Mouse (Mus musculus) ovary, adult 18-20 months (tissue): ENCODE data around the gene Kif2c.

Experiments used
- DNase-seq: peaks from one replicate; pipeline ENCODE4 v3.0.0; 2022; ENCODE audit warnings: low spot score, mixed read lengths

The Kif2c gene

DNA sequence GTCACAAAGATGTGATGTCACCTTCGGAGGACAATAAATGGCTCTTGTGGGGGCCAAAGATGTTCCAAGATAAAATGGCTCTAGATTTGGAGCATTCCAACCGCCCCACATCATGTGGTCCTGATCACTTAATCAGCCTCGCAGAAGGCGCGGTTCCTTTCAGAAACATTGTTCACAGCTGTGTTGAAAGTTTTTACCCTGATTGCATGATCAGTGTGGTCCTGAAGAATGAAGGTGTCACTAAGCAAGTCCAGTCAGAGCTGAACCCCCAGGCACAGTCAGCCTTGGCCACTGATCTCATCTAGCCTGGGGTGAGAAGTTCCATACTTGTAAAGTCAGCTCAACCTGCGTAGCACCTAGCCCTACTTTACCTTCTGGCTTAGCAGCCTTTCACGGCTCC lies 64.5 kb downstream of the Kif2c start:
- DNase-seq: no peak

DNA sequence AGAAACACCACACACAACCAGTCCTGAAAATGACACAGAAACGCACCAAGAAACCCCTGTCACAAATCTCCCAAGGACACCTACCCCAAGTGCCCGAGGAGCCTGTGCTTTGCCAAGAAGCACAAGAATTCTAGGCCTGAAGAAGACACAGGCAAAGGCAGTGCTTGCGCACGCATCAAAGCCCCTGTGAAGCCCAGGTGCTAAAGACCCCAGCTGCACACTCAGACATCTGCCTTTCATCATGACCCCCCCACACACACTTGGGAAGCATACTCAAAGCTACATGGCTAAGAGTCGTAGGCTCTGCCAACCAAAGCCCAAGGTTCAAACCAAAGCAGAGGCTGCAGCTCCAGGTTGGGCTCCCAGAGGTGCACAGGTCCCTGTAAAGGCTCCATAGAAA lies 66.8 kb downstream of the Kif2c start:
- DNase-seq: no peak

DNA sequence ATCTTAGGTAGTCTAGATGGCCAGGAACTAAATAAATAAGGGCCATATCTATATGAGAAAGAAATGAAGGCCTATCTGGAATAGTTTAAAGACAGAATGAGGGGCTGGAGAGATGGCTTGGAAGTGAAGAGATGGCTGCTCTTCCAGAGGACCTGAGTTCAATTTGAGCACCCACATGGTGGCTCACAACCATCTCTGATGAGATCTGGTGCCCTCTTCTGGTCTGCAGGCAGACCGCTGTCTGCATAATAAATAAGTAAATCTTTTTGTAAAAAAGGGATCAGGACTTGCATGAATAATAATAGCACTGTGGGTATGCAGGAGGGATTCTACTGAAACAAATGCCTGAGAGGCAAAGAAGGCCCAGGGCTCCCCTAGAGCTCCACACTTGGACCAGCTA lies 69.2 kb downstream of the Kif2c start:
- DNase-seq: no peak

DNA sequence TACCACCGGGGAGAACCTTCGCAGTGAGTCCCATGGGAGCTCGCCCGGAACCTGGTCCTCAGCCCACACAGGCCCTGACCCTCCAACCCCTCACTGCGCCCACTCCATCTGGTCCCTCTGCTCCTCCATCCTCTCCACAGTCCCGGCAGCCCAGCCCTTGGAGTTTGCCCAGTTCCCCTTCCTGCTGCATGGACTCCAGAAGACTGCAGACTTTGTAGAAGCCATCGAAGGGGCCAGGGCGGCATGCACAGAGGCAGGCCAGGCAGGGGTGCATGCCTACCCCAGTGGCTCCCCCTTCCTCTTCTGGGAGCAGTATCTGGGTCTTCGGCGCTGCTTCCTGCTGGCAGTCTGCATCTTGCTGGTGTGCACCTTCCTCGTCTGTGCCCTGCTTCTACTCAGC lies 71.5 kb downstream of the Kif2c start:
- no peak for DNase-seq

DNA sequence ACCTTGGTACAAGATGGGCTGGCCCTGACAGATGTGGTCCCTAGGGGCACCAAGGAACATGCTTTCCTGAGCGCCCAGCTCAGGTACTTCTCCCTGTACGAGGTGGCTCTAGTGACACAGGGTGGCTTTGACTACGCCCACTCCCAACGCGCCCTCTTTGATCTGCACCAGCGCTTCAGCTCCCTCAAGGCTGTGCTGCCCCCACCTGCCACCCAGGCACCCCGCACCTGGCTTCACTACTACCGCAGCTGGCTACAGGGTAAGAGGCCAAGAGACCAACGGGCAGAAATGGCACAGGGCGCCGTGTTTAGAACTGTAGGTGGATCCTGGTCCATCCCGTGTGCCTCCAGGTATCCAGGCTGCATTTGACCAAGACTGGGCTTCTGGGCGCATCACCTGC lies 72.2 kb downstream of the Kif2c start:
- DNase-seq: no peak
